Mouse (Mus musculus): ENCODE data around the gene Gm20521. TPM values are rescaled to one million over a fixed set of nuclear protein-coding genes. Genes with fewer than 3 reads are reported as not detected.

The Gm20521 gene
- polyA plus RNA-seq, 1 experiment from 2014 or later = not detected

- H3K9me3 ChIP-seq (replicated peaks) = no peaks in the 10 kb centered on the region
- 1% methylated on average over 3 of the region's 3 CpGs for WGBS
- no peak overlapping the region for H3K27ac ChIP-seq (replicated peaks)
- no peak overlapping the region for H3K4me3 ChIP-seq
- peak; percentile 65 for DNase-seq (ENCODE audit: low spot score)
- H3K27me3 ChIP-seq (ENCODE audit: low read depth, poor library complexity, severe bottlenecking) = no peaks in the 10 kb centered on the region
- peaks cover 8% of the 10 kb centered on the region for H3K4me1 ChIP-seq
- peaks cover 60% of the 10 kb centered on the region for H3K36me3 ChIP-seq
Observed at GRCm38 (mm10) chr14:54900383-54900782, 17.1 kb downstream of the Gm20521 start.

GRCm38 (mm10) chr14:54903641-54904040, 20.4 kb downstream of the Gm20521 start:
- H3K9me3 ChIP-seq (replicated peaks) = no peaks in the 10 kb centered on the region
- peaks cover 11% of the 10 kb centered on the region; the same call in 1 of the 2 replicates for H3K4me1 ChIP-seq
- DNase-seq (ENCODE audit: low spot score) = no peak
- WGBS = 90% methylated on average over 4 of the region's 4 CpGs
- H3K27ac ChIP-seq (replicated peaks) = no peak overlapping the region
- H3K4me3 ChIP-seq = no peak overlapping the region
- H3K27me3 ChIP-seq (ENCODE audit: low read depth, poor library complexity, severe bottlenecking) = no peaks in the 10 kb centered on the region
- H3K36me3 ChIP-seq = peaks cover 57% of the 10 kb centered on the region

- 81% methylated on average over 7 of the region's 7 CpGs for WGBS
- no peaks in the 10 kb centered on the region for H3K9me3 ChIP-seq (replicated peaks)
- peaks cover 41% of the 10 kb centered on the region for H3K4me1 ChIP-seq
- DNase-seq (ENCODE audit: low spot score) = no peak
- no peak overlapping the region for H3K4me3 ChIP-seq
- peaks cover 72% of the 10 kb centered on the region for H3K36me3 ChIP-seq
- H3K27ac ChIP-seq (replicated peaks) = no peak overlapping the region
- H3K27me3 ChIP-seq (ENCODE audit: low read depth, poor library complexity, severe bottlenecking) = no peaks in the 10 kb centered on the region
Observed at GRCm38 (mm10) chr14:54908682-54909081, 25.4 kb downstream of the Gm20521 start.

GRCm38 (mm10) chr14:54912109-54912850, 29.0 kb downstream of the Gm20521 start:
- peak overlapping the region; percentile 95 for H3K27ac ChIP-seq (replicated peaks)
- peak overlapping the region; percentile 91 for H3K4me3 ChIP-seq
- DNase-seq (ENCODE audit: low spot score) = peak; percentile 46
- H3K4me1 ChIP-seq = peaks cover 38% of the 10 kb centered on the region
- WGBS = 4% methylated on average over 66 of the region's 69 CpGs
- H3K36me3 ChIP-seq = peaks cover 63% of the 10 kb centered on the region
- no peaks in the 10 kb centered on the region for H3K9me3 ChIP-seq (replicated peaks)
- no peaks in the 10 kb centered on the region for H3K27me3 ChIP-seq (ENCODE audit: low read depth, poor library complexity, severe bottlenecking)

- H3K4me3 ChIP-seq = peak within 1 kb of the TSS; percentile 91
- peak; percentile 84 for DNase-seq (ENCODE audit: low spot score)
- H3K9me3 ChIP-seq (replicated peaks) = no peaks in the 10 kb centered on the region
- no peaks in the 10 kb centered on the region for H3K27me3 ChIP-seq (ENCODE audit: low read depth, poor library complexity, severe bottlenecking)
- WGBS = under 1% methylated on average over 28 of the region's 28 CpGs
- peak within 1 kb of the TSS; percentile 95 for H3K27ac ChIP-seq (replicated peaks)
- H3K36me3 ChIP-seq = peaks cover 63% of the 10 kb centered on the region
- H3K4me1 ChIP-seq = peaks cover 36% of the 10 kb centered on the region
Observed at GRCm38 (mm10) chr14:54912886-54913285, 29.6 kb downstream of the Gm20521 start, which contains the start of gene Slc22a17. TSS of gene Slc22a17 (minus strand) at chr14:54913132.

GRCm38 (mm10) chr14:54913343-54913742, 30.1 kb downstream of the Gm20521 start:
- peak overlapping the region; percentile 91 for H3K4me3 ChIP-seq
- peaks cover 35% of the 10 kb centered on the region for H3K4me1 ChIP-seq
- peak overlapping the region; percentile 95 for H3K27ac ChIP-seq (replicated peaks)
- 17% methylated on average over 10 of the region's 10 CpGs for WGBS
- H3K9me3 ChIP-seq (replicated peaks) = no peaks in the 10 kb centered on the region
- H3K27me3 ChIP-seq (ENCODE audit: low read depth, poor library complexity, severe bottlenecking) = no peaks in the 10 kb centered on the region
- peaks cover 63% of the 10 kb centered on the region for H3K36me3 ChIP-seq
- no peak for DNase-seq (ENCODE audit: low spot score)

GRCm38 (mm10) chr14:54920076-54920685, 36.9 kb downstream of the Gm20521 start:
- no peak for DNase-seq (ENCODE audit: low spot score)
- H3K27me3 ChIP-seq (ENCODE audit: low read depth, poor library complexity, severe bottlenecking) = no peaks in the 10 kb centered on the region
- no peak overlapping the region; the same call in 1 of the 2 replicates for H3K4me3 ChIP-seq
- peaks cover 24% of the 10 kb centered on the region for H3K9me3 ChIP-seq (replicated peaks)
- no peak overlapping the region for H3K27ac ChIP-seq (replicated peaks)
- H3K36me3 ChIP-seq = peaks cover 86% of the 10 kb centered on the region
- peaks cover 21% of the 10 kb centered on the region for H3K4me1 ChIP-seq
- 95% methylated on average over 16 of the region's 16 CpGs for WGBS

GRCm38 (mm10) chr14:54924641-54925348, 41.6 kb downstream of the Gm20521 start:
- H3K27me3 ChIP-seq (ENCODE audit: low read depth, poor library complexity, severe bottlenecking) = peaks cover 15% of the 10 kb centered on the region
- WGBS = 8% methylated on average over 7 of the region's 7 CpGs
- peak overlapping the region; percentile 100 for H3K27ac ChIP-seq (replicated peaks)
- H3K4me1 ChIP-seq = peaks cover 49% of the 10 kb centered on the region
- peaks cover 24% of the 10 kb centered on the region for H3K9me3 ChIP-seq (replicated peaks)
- DNase-seq (ENCODE audit: low spot score) = peak; percentile 75
- H3K36me3 ChIP-seq = peaks cover 39% of the 10 kb centered on the region
- peak overlapping the region; percentile 75 for H3K4me3 ChIP-seq

- H3K4me3 ChIP-seq = peak within 1 kb of the TSS; percentile 75
- DNase-seq (ENCODE audit: low spot score) = peak; percentile 79
- peaks cover 15% of the 10 kb centered on the region for H3K27me3 ChIP-seq (ENCODE audit: low read depth, poor library complexity, severe bottlenecking)
- H3K4me1 ChIP-seq = peaks cover 58% of the 10 kb centered on the region
- H3K9me3 ChIP-seq (replicated peaks) = peaks cover 20% of the 10 kb centered on the region
- H3K27ac ChIP-seq (replicated peaks) = peak within 1 kb of the TSS; percentile 100
- under 1% methylated on average over 57 of the region's 57 CpGs for WGBS
- peaks cover 31% of the 10 kb centered on the region for H3K36me3 ChIP-seq
Observed at GRCm38 (mm10) chr14:54925349-54926342, 42.4 kb downstream of the Gm20521 start, which contains the start of gene Efs. TSS of gene Efs (minus strand) at chr14:54926126.

- Histone ChIP-seq H3K27ac (replicated peaks) (peak overlapping the region; percentile 100), H3K36me3 (peaks cover 22% of the 10 kb centered on the region), H3K4me3 (peak overlapping the region; percentile 75), H3K27me3 (ENCODE audit: low read depth, poor library complexity, severe bottlenecking) (peaks cover 15% of the 10 kb centered on the region), H3K4me1 (peaks cover 66% of the 10 kb centered on the region), H3K9me3 (replicated peaks) (peaks cover 11% of the 10 kb centered on the region)
- under 1% methylated on average over 52 of the region's 58 CpGs for WGBS
- peak; percentile 92 for DNase-seq (ENCODE audit: low spot score)
Observed at GRCm38 (mm10) chr14:54926401-54927158, 43.3 kb downstream of the Gm20521 start.

GRCm38 (mm10) chr14:54927296-54927695, 44.1 kb downstream of the Gm20521 start:
- peak overlapping the region; percentile 100 for H3K27ac ChIP-seq (replicated peaks)
- peaks cover 4% of the 10 kb centered on the region; the same call in 1 of the 2 replicates for H3K9me3 ChIP-seq (replicated peaks)
- peaks cover 15% of the 10 kb centered on the region for H3K27me3 ChIP-seq (ENCODE audit: low read depth, poor library complexity, severe bottlenecking)
- peak overlapping the region; percentile 75 for H3K4me3 ChIP-seq
- H3K4me1 ChIP-seq = peaks cover 71% of the 10 kb centered on the region
- DNase-seq (ENCODE audit: low spot score) = no peak
- 6% methylated on average over 7 of the region's 7 CpGs for WGBS
- H3K36me3 ChIP-seq = peaks cover 14% of the 10 kb centered on the region

All from midbrain, embryonic 10.5 days (tissue).